Mouse (Mus musculus) liver, embryonic 14.5 days (tissue): ENCODE results near the gene Chd6. TPM values are rescaled to one million over a fixed set of nuclear protein-coding genes. Genes with fewer than 3 reads are reported as not detected.

Source experiments
- ATAC-seq: fragments of 200-750 bp; cut with Nextera tagmentation; 2 replicates; pipeline ENCODE4 v1.8.0; 2017; ENCODE audit warnings: moderate number of reproducible peaks, mild to moderate bottlenecking, moderate library complexity; ENCODE audit not compliant: insufficient read depth
- DNase-seq, 3 experiments: peaks; one replicate each; pipeline ENCODE4 v3.0.0-alpha.2; 2012 to 2013; ENCODE audit warnings: low read depth in 3 of 3, low spot score in 3 of 3
- H3K27ac ChIP-seq: fragments of 300-500 bp; sonication (generic); 2 replicates; pipeline ENCODE4 v1.5.1; 2014; ENCODE audit warnings: moderate library complexity, mild to moderate bottlenecking, control low read depth, inconsistent platforms
- H3K27me3 ChIP-seq: fragments of 300-500 bp; sonication (generic); 2 replicates; pipeline ENCODE4 v1.6.1; 2014; ENCODE audit warnings: mild to moderate bottlenecking, low read length, moderate library complexity; ENCODE audit not compliant: control insufficient read depth, insufficient read depth
- H3K36me3 ChIP-seq: fragments of 300-500 bp; sonication (generic); replicated peaks from 2 replicates; pipeline ENCODE4 v1.6.1; 2014; ENCODE audit warnings: low read depth; ENCODE audit not compliant: control insufficient read depth, insufficient read depth
- H3K4me1 ChIP-seq, 2 experiments: fragments of 200-500 bp in 1 of 2; fragments of 300-500 bp in 1 of 2; sonication (generic) in 1 of 2; replicated peaks; 2 replicates each; pipeline ENCODE4 v1.6.1; 2012 to 2014; ENCODE audit warnings: antibody characterized with exemption in 1 of 2, inconsistent platforms in 1 of 2, low read length in 1 of 2; ENCODE audit not compliant: control insufficient read depth in 2 of 2, insufficient read depth in 2 of 2
- H3K4me2 ChIP-seq: fragments of 300-500 bp; sonication (generic); 2 replicates; pipeline ENCODE4 v1.6.1; 2014; ENCODE audit warnings: low read depth, mild to moderate bottlenecking, control low read depth, moderate library complexity
- H3K4me3 ChIP-seq, 2 experiments: fragments of 200-500 bp in 1 of 2; fragments of 300-500 bp in 1 of 2; sonication (generic) in 1 of 2; 2 replicates each; pipeline ENCODE4 v1.5.1; 2012 to 2014; ENCODE audit warnings: low read depth in 2 of 2, low read length in 2 of 2, mild to moderate bottlenecking in 2 of 2, control low read depth in 1 of 2, inconsistent platforms in 1 of 2, moderate library complexity in 1 of 2; ENCODE audit not compliant: insufficient read depth in 1 of 2
- H3K9ac ChIP-seq: fragments of 300-500 bp; sonication (generic); replicated peaks from 2 replicates; pipeline ENCODE4 v1.6.1; 2014; ENCODE audit warnings: mild to moderate bottlenecking, control low read depth, moderate library complexity
- H3K9me3 ChIP-seq: fragments of 300-500 bp; sonication (generic); 2 replicates; pipeline ENCODE4 v1.6.1; 2016; ENCODE audit warnings: low read length, mixed read lengths; ENCODE audit not compliant: control insufficient read depth
- CTCF ChIP-seq: IDR thresholded peaks from 2 replicates; pipeline ENCODE4 v1.5.1; 2016; ENCODE audit warnings: antibody characterized with exemption, low read depth, control low read depth
- EP300 ChIP-seq: IDR thresholded peaks from 2 replicates; pipeline ENCODE4 v1.6.1; 2016; ENCODE audit warnings: antibody characterized with exemption, low read depth
- WGBS: fragments of 180-500 bp; shearing (Covaris S2); extraction: QIAGEN DNeasy Blood & Tissue Kit; methylation state at CpG from one replicate; pipeline ENCODE4 v1.1.7; 2014; ENCODE audit not compliant: insufficient replicate concordance; 5-methylcytosine and 5-hydroxymethylcytosine counted together
- polyA plus RNA-seq, 2 experiments: library from polyadenylated mRNA; depleted of rRNA in 1 of 2; stranded (reverse) in 1 of 2; unstranded in 1 of 2; fragments of >200 nt; fragmentation: Nextera tagmentation in 1 of 2; extraction: Ambion mirVana in 1 of 2; gene quantifications; 2 replicates each; pipeline versions ENCODE4 v1.2.1 to v1.2.3; 2012 to 2014

The Chd6 gene
- polyA plus RNA-seq, 2 experiments, result 3.1 to 3.6 TPM

DNA sequence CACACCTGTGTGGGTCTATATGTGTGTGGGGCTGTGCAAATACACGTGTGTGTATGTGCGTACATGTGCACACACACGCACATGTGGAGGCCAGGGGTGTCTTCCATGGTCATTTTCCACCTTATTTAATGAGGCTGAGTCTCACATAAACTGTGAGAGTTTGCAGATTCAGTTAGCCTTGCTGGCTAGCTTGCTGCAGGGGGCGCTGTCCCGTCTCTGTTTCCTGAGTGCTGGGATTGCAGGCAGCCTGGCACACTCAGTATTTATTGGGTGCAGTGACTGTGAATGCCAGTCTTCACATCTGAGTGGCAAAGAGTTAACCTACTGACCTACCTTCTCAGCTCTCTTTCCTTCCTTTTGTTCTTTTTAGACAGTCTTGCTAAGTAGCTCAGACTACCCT lies 175.0 kb downstream of the Chd6 start:
- Histone ChIP-seq H3K4me3 (no peak overlapping the region), H3K9ac (no peak overlapping the region), H3K4me2 (no peak overlapping the region), H3K27me3 (no peaks in the 10 kb centered on the region), H3K9me3 (no peaks in the 10 kb centered on the region), H3K36me3 (no peaks in the 10 kb centered on the region), H3K27ac (no peak overlapping the region), H3K4me1 (no peaks in the 10 kb centered on the region)
- WGBS, result 39% methylated on average over 5 of the region's 5 CpGs
- no peak for TF ChIP-seq EP300
- TF ChIP-seq CTCF, result peak; percentile 32; the same call in 1 of the 2 replicates
- DNase-seq (no peak), ATAC-seq (no peak)

DNA sequence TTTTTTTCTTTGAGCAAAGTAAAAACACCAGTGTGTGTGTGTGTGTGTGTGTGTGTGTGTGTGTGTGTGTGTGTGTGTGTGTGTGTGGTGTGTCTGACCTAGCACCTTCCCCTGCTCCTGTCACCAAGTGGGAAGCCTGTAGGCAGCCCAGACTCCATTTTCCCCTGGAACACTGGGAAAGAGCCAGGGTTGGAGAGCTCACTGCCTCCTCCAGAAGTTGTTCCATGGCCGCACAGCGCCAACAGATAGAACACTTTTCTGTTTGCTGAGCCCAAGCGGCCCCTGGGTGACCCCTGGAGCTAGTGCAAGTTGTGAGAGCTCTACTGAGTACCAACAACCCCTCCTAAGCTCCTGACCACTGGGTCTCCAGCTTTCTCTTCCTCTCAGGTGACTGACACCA lies 175.9 kb downstream of the Chd6 start:
- WGBS, result 61% methylated on average over 3 of the region's 3 CpGs
- TF ChIP-seq CTCF, result no peak
- no peak for TF ChIP-seq EP300
- Histone ChIP-seq H3K36me3 (no peaks in the 10 kb centered on the region), H3K27me3 (no peaks in the 10 kb centered on the region), H3K4me2 (no peak overlapping the region), H3K27ac (no peak overlapping the region), H3K4me3 (no peak overlapping the region), H3K9me3 (no peaks in the 10 kb centered on the region), H3K9ac (no peak overlapping the region), H3K4me1 (no peaks in the 10 kb centered on the region)
- DNase-seq (no peak), ATAC-seq (no peak)

DNA sequence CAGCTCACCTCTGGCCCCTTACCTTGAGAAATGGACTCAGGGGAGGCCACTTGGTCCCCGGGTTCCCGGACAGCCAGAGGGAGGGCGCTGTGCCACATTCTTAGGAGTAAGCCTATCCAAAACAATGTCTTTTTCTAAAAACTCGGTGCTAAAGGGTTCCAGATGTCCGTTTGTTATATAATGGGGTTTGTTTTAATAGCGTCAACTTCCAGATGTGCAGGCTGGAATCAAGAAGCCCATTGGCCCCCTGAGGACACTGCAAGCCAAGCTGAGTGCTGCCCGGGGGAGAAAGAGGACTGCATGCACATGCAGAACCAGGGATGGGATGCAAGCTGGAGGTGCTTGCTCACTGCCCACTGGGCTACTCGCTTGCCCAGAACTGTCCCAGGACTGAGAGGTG lies 176.6 kb downstream of the Chd6 start:
- Histone ChIP-seq H3K4me1 (no peaks in the 10 kb centered on the region), H3K4me2 (no peak overlapping the region), H3K4me3 (no peak overlapping the region), H3K9ac (no peak overlapping the region), H3K27me3 (no peaks in the 10 kb centered on the region), H3K9me3 (no peaks in the 10 kb centered on the region), H3K36me3 (no peaks in the 10 kb centered on the region), H3K27ac (no peak overlapping the region)
- no peak for TF ChIP-seq CTCF
- no peak for TF ChIP-seq EP300
- ATAC-seq (no peak), DNase-seq (no peak)
- WGBS, result 60% methylated on average over 8 of the region's 8 CpGs

DNA sequence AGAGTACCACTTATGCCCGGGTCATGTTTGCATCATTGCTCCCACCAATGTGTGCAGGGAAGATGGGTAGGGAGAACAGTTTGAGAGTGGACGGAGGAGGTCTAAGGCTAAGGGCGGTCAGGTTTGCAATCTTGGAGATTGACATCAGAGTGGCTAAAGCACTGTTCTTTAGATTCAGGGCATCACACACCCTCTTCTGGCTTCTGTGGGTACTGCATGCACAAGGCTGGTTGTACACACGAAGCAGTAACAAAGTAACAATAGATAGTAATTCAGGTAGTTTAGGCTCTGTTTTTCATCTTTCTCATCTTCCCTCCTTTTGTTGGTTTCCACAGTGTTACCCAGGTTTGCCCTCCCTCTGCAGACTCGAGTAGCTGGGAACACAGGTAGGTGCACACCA lies 177.5 kb downstream of the Chd6 start:
- 70% methylated on average over 5 of the region's 5 CpGs for WGBS
- H3K27me3 ChIP-seq, result no peaks in the 10 kb centered on the region
- no peak for ATAC-seq

DNA sequence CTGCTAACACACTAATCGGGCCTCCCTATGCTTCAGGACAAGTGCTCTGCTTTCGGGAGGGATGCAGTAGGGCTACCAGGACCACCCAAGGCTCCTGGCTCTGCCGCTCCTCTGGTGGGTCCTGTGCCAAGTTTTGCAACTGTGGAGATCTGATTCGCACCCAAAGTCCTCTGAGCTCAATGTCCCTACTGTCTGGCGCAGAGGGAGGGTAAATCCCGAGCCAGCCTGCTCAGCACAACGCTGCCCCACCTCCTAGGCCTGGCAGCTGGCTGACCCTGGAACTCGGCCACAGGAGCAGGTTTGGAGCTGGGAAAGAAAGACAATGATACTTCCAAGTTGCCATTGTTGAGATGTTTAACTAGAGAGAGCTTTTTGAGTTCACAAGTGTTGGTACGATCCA lies 183.7 kb downstream of the Chd6 start:
- no peak overlapping the region for H3K9ac ChIP-seq
- H3K27ac ChIP-seq, result no peak overlapping the region
- no peaks in the 10 kb centered on the region for H3K36me3 ChIP-seq
- H3K9me3 ChIP-seq, result no peaks in the 10 kb centered on the region
- TF ChIP-seq CTCF, result no peak
- TF ChIP-seq EP300, result no peak
- no peak overlapping the region for H3K4me2 ChIP-seq
- H3K4me3 ChIP-seq, result no peak overlapping the region
- WGBS, result 58% methylated on average over 9 of the region's 9 CpGs
- H3K4me1 ChIP-seq, result no peaks in the 10 kb centered on the region
- ATAC-seq (no peak), DNase-seq (no peak)
- no peaks in the 10 kb centered on the region for H3K27me3 ChIP-seq

More for the DNA sequence above, 177.5 kb downstream of the Chd6 start:
- Histone ChIP-seq H3K4me2 (no peak overlapping the region), H3K36me3 (no peaks in the 10 kb centered on the region), H3K4me3 (no peak overlapping the region), H3K27ac (no peak overlapping the region), H3K9me3 (no peaks in the 10 kb centered on the region), H3K4me1 (no peaks in the 10 kb centered on the region), H3K9ac (no peak overlapping the region)
- no peak for DNase-seq
- TF ChIP-seq EP300 (no peak), CTCF (peak; percentile 29; the same call in 1 of the 2 replicates)

DNA sequence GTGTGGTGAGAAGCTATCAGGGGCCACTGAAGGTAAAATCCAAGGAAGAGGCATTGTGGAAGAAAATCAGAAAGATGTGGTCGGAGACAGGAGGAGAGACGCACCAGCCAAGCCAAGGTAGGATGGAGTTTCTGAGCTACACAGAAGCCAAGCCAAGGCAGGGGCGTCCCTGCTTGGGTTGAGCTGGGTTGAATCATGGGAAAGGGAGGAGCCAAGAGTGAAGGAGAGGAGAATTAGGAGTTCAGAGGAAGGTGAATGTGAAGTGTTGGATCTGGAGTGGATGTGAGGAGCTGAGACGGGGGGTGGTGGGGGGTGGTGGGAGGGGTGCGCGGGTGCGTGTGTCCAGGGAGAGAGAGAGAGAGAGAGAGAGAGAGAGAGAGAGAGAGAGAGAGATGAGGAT lies 187.6 kb downstream of the Chd6 start:
- Histone ChIP-seq H3K36me3 (no peaks in the 10 kb centered on the region), H3K4me1 (no peaks in the 10 kb centered on the region), H3K9me3 (no peaks in the 10 kb centered on the region), H3K4me2 (no peak overlapping the region), H3K27me3 (no peaks in the 10 kb centered on the region), H3K27ac (no peak overlapping the region), H3K9ac (no peak overlapping the region), H3K4me3 (no peak overlapping the region)
- ATAC-seq (no peak), DNase-seq (no peak)
- TF ChIP-seq CTCF (no peak), EP300 (no peak)
- WGBS, result 62% methylated on average over 7 of the region's 7 CpGs
